Mouse (Mus musculus) R1 (cell line): ENCODE measurements at regions not wholly inside any gene's neighbourhood (a gene's known extent, or its start where the extent isn't known, plus 50 kb on each side); places are given as distances from the start of the nearest gene placed in this dataset.

Experiments used
- DNase-seq: peaks from one replicate; pipeline ENCODE4 v3.0.0-alpha.2; 2018; ENCODE audit warnings: low read depth, low spot score

DNA sequence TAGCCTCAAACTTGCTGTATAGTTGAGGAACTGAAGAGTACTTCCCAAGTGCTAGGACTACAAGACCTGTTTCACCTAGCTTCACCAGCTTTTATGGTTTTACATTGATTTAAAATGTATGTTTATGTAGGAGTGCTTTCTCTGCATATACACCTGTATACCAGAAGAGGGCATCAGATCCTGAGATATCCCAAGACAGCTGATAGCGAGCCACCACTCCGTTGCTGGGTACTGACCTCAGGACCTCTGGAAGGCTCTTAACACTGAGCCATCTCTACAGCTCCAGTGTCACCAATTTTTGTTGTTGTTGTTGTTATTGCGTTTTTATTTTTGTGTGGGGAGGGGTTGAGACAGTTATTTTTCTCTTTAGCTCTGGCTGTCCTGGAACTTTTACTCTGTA is 55.9 kb upstream of the Ddx3x start:
- peak; percentile 55 for DNase-seq

DNA sequence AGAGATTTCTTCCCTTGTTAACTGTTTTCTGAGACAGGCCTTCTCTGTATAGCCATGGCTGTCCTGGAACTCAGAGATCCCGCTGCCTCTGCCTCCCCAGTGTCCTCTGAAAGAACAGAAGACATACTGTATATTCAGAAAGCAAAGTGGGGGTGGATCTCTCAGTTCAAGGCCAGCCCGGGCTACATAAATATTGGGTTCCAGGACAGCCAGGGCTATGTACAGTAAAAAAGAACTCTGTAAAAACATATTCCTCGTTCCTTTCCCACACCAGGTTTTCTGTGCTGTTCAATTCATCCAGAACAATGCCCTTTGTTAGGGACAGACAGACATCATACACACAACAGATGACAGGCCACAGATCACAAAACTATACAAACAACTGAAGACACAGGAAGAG is 54.3 kb upstream of the Ddx3x start:
- no peak for DNase-seq

DNA sequence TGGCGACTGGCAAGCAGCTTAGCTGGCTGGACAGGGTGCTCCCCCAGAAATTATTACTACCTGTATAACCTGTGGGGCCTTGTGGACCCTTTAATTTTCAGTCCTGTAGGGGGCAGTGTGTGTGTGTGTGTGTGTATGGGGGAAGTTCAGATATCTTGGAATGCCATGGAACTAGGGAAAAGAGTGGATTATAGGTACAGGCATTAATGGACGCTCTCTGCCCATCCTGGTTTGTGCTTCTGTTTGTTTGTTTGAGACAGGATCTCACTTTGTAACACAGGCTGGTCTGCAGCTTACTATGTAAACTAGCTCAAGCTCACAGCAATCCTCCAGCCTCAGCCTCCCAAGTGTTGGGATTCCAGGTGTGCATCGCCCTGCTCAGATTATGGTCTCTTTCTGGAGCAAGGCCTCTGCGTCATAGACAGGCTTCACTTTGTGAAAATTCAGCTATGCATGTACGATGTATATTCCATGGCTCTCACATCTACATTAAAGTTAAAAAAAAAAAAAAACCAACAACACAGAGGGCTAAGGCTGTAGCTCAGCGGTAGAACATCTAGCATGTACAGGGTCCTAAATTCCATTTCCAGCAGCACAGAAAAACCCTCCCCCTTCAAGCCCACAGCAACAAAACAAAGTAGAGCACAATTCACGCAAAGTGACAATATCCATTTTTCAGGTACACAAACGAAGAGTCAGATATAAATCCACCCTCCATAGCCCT is 50.7 kb upstream of the Ddx3x start:
- peak; percentile 77 for DNase-seq

DNA sequence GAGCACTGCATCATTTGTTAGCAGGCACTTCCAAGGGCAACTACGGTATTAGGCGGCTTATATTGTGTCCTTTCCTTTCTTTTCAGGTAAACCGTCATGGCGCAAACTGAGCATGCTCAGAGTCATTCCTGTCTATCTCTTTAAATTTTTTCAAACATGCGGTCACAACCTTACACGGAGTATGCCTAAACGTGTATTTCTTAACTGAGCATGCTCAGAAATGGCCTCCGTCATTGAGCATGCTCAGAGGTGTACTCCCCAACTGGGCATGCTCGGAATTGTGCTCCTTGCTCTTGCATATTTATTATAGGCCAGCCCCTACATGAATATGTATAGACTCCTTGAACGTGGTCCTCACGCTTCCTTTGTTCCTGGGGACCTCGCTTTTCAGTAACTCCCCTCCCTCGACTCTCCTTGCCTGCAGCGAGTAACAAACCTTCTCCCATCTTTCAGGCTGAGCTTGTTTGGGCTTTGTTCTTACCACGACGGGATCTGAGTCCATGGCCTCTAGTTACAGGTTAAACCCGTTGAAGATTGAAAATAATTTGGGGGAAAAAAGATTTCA is 50.1 kb upstream of the Ddx3x start:
- peak; percentile 97 for DNase-seq
